Mouse (Mus musculus) cerebellum, adult 2 months (tissue): ENCODE data around the gene Elf5. TPM values are rescaled to one million over a fixed set of nuclear protein-coding genes. Genes with fewer than 3 reads are reported as not detected.

Source experiments
- DNase-seq, 2 experiments: peaks; one replicate each; pipeline ENCODE4 v3.0.0; 2021
- H3K27ac ChIP-seq: fragments of 200-500 bp; 2 replicates; pipeline ENCODE4 v1.5.1; 2012; ENCODE audit warnings: low read length, control low read depth, inconsistent platforms; ENCODE audit not compliant: insufficient read depth
- H3K27me3 ChIP-seq: fragments of 200-500 bp; 2 replicates; pipeline ENCODE4 v1.6.1; 2012; ENCODE audit warnings: inconsistent platforms, mild to moderate bottlenecking, low read length, moderate library complexity; ENCODE audit not compliant: control insufficient read depth, insufficient read depth
- H3K4me1 ChIP-seq: fragments of 200-500 bp; 2 replicates; pipeline ENCODE4 v1.6.1; 2011; ENCODE audit warnings: low read length; ENCODE audit not compliant: control insufficient read depth, insufficient read depth
- H3K4me3 ChIP-seq: fragments of 200-500 bp; replicated peaks from 2 replicates; pipeline ENCODE3; 2011; ENCODE audit warnings: mild to moderate bottlenecking, low read depth, low read length, control low read depth; ENCODE audit not compliant: insufficient read depth
- CTCF ChIP-seq: fragments of 200-500 bp; IDR thresholded peaks from 2 replicates; pipeline ENCODE4 v1.5.1; 2011; ENCODE audit warnings: low read depth, mild to moderate bottlenecking, control low read depth, low read length, moderate library complexity, borderline replicate concordance; ENCODE audit not compliant: insufficient read depth
- POLR2A ChIP-seq: fragments of 200-500 bp; IDR thresholded peaks from 2 replicates; pipeline ENCODE4 v1.6.1; 2011; ENCODE audit warnings: low read length, control low read depth, borderline replicate concordance; ENCODE audit not compliant: insufficient read depth
- WGBS: fragments of 180-500 bp; shearing (Covaris S2); methylation state at CpG from one replicate; pipeline ENCODE4 v1.1.7; 2018; 5-methylcytosine and 5-hydroxymethylcytosine counted together
- polyA plus RNA-seq: library from polyadenylated mRNA; depleted of rRNA; stranded (reverse); fragments of >200 nt; gene quantifications from 2 replicates; pipeline ENCODE4 v1.2.3, GENCODE M21; 2012; rRNA removed

Gene Elf5
- polyA plus RNA-seq, 1 experiment, result 0.92 TPM

DNA sequence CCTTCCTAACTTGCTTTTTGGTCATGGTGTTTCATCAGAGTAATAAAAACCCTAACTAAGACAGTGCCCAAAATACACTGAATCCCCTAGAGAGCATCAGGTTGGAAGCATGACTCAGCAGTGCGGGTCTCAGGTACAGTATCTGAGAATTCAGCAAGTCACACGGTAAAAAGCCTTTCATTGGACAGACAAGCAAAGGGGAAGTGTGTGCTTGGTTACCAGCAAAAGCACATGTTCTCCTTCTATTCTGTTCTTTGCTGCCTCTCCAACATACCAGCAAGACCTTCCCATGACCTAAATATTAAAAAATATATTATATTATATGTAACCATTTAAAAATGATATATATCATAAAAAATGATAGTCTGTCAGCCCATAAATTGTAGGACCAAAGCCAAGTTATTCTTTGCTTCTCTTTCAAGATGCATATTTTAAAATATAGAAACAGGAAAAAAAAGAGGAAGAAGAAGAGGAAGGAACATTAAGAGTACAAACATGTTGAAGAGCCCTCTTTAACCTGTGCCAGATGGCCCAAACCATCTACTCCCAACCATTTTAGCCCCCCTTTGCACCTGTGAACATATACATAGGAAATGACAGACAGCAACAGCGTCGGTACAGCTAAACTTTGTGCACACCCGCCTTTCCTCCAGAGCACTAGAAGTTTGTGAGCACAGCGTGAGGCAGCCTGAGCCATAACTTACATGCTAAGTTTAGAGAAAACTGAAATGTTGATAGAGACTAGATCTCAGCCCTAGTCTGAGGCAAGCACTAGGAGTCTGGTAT is 84.3 kb downstream of the Elf5 start:
- Histone ChIP-seq H3K4me3 (no peak overlapping the region), H3K4me1 (no peaks in the 10 kb centered on the region), H3K27ac (no peak overlapping the region), H3K27me3 (no peaks in the 10 kb centered on the region)
- TF ChIP-seq CTCF, result no peak
- no peak for TF ChIP-seq POLR2A
- 91% methylated on average over 6 of the region's 6 CpGs for WGBS
- DNase-seq, result no peak

Other genes starting within 250 kb of the Elf5 start
- gene Ehf, start 108.4 kb upstream of the Elf5 start, polyA plus RNA-seq, result 0.11 and 0.13 TPM in 2 replicates
- gene Cat, start 73.5 kb downstream of the Elf5 start, polyA plus RNA-seq, result 47.6 and 49.1 TPM in 2 replicates
- gene Abtb2, start 154.6 kb downstream of the Elf5 start, polyA plus RNA-seq, result 14.9 and 16.0 TPM in 2 replicates